Mouse (Mus musculus): Measurements from ENCODE around the gene Armh2.

GRCm38 (mm10) chr13:24710968-24711367 lies 30.1 kb upstream of the Armh2 start:
- TF ChIP-seq GATA1 (IDR thresholded peaks at IDR 0.05; ENCODE audit: borderline replicate concordance, low read length) (no peak), FLI1 (IDR thresholded peaks at IDR 0.05; ENCODE audit: low read length) (no peak)
